In genomic region chr1:37865401-37866215, GRCm38 (mm10) we compare ENCODE assay signal across 8 mouse cellular contexts. TPM values are rescaled to one million over a fixed set of nuclear protein-coding genes. Genes with fewer than 3 reads are reported as not detected.
DNase-seq lines count a peak whose midpoint lies in the region; ATAC-seq and TF ChIP-seq lines count a peak whose summit lies in the region.

No protein-coding gene starts in this region.

- no peaks in the 10 kb centered on the region for H3K9me3 ChIP-seq in lung, embryonic 14.5 days (ENCODE audit: low read depth, low read length)
- no peaks in the 10 kb centered on the region for H3K9me3 ChIP-seq in embryonic facial prominence, embryonic 12.5 days
- H3K9me3 ChIP-seq in hindbrain, postnatal 0 days (ENCODE audit: low read length) = no peaks in the 10 kb centered on the region
- no peaks in the 10 kb centered on the region for H3K9me3 ChIP-seq in neural tube, embryonic 13.5 days

- H3K4me1 ChIP-seq in lung, embryonic 14.5 days (ENCODE audit: insufficient read depth) = no peaks in the 10 kb centered on the region
- peaks cover 5% of the 10 kb centered on the region; the same call in 1 of the 2 replicates for H3K4me1 ChIP-seq in embryonic facial prominence, embryonic 12.5 days
- H3K4me1 ChIP-seq in hindbrain, postnatal 0 days (ENCODE audit: insufficient read depth, low read length) = peaks cover 4% of the 10 kb centered on the region; the same call in 1 of the 2 replicates
- peaks cover 15% of the 10 kb centered on the region for H3K4me1 ChIP-seq in neural tube, embryonic 13.5 days (replicated peaks)

- 11% methylated on average over 23 of the region's 23 CpGs for WGBS in lung, embryonic 14.5 days
- WGBS in embryonic facial prominence, embryonic 12.5 days = 12% methylated on average over 23 of the region's 23 CpGs
- 11% methylated on average over 23 of the region's 23 CpGs for WGBS in hindbrain, postnatal 0 days
- 10% methylated on average over 23 of the region's 23 CpGs for WGBS in neural tube, embryonic 13.5 days

- TF ChIP-seq CTCF in lung, embryonic 14.5 days (IDR thresholded peaks at IDR 0.05; ENCODE audit: low read depth) = no peak
- no peak for TF ChIP-seq CTCF in hindbrain, postnatal 0 days (IDR thresholded peaks at IDR 0.05; ENCODE audit: low read depth)

- H3K4me2 ChIP-seq in lung, embryonic 14.5 days = peak overlapping the region; percentile 81
- peak overlapping the region; percentile 69 for H3K4me2 ChIP-seq in embryonic facial prominence, embryonic 12.5 days (replicated peaks)
- H3K4me2 ChIP-seq in hindbrain, postnatal 0 days (ENCODE audit: low read depth, low read length) = peak overlapping the region; percentile 79
- H3K4me2 ChIP-seq in neural tube, embryonic 13.5 days = peak overlapping the region; percentile 57

- ATAC-seq in lung, embryonic 14.5 days (ENCODE audit: insufficient read depth) = no peak
- no peak for ATAC-seq in embryonic facial prominence, embryonic 12.5 days (ENCODE audit: insufficient number of reproducible peaks, insufficient read depth, low FRiP score, low TSS enrichment)
- no peak for ATAC-seq in hindbrain, postnatal 0 days
- no peak for ATAC-seq in neural tube, embryonic 13.5 days (ENCODE audit: low read depth)

- H3K27ac ChIP-seq in lung, embryonic 14.5 days (ENCODE audit: low read depth) = peak overlapping the region; percentile 86
- H3K27ac ChIP-seq in embryonic facial prominence, embryonic 12.5 days = peak overlapping the region; percentile 80
- H3K27ac ChIP-seq in hindbrain, postnatal 0 days = peak overlapping the region; percentile 90
- H3K27ac ChIP-seq in neural tube, embryonic 13.5 days (replicated peaks) = peak overlapping the region; percentile 92

- peak; percentile 49 for DNase-seq in lung, embryonic 14.5 days
- DNase-seq in lung, postnatal 36 days = no peak
- no peak for DNase-seq in hindbrain, postnatal 0 days (ENCODE audit: low spot score)
- no peak for DNase-seq in spleen, postnatal 10 days (ENCODE audit: low spot score in 2 of 2)
- no peak for DNase-seq in embryo, embryonic 9.5 days (ENCODE audit: extremely low spot score)
- DNase-seq in MN1 (ENCODE audit: low spot score) = no peak

- H3K27me3 ChIP-seq in lung, embryonic 14.5 days (ENCODE audit: insufficient read depth, low read length) = no peaks in the 10 kb centered on the region
- no peaks in the 10 kb centered on the region for H3K27me3 ChIP-seq in embryonic facial prominence, embryonic 12.5 days
- no peaks in the 10 kb centered on the region for H3K27me3 ChIP-seq in hindbrain, postnatal 0 days (ENCODE audit: insufficient read depth, low read length)
- peaks cover 14% of the 10 kb centered on the region for H3K27me3 ChIP-seq in neural tube, embryonic 13.5 days

- no peaks in the 10 kb centered on the region for H3K36me3 ChIP-seq in lung, embryonic 14.5 days (ENCODE audit: insufficient read depth)
- no peaks in the 10 kb centered on the region for H3K36me3 ChIP-seq in embryonic facial prominence, embryonic 12.5 days
- no peaks in the 10 kb centered on the region for H3K36me3 ChIP-seq in hindbrain, postnatal 0 days (ENCODE audit: insufficient read depth, low read length)
- no peaks in the 10 kb centered on the region for H3K36me3 ChIP-seq in neural tube, embryonic 13.5 days

- H3K9ac ChIP-seq in lung, embryonic 14.5 days = peak overlapping the region; percentile 64
- peak overlapping the region; percentile 69 for H3K9ac ChIP-seq in embryonic facial prominence, embryonic 12.5 days
- H3K9ac ChIP-seq in hindbrain, postnatal 0 days (replicated peaks; ENCODE audit: low read length) = peak overlapping the region; percentile 75
- H3K9ac ChIP-seq in neural tube, embryonic 13.5 days = peak overlapping the region; percentile 72

- H3K4me3 ChIP-seq in lung, embryonic 14.5 days (ENCODE audit: low read depth, low read length) = peak overlapping the region; percentile 57
- H3K4me3 ChIP-seq in embryonic facial prominence, embryonic 12.5 days = peak overlapping the region; percentile 64
- H3K4me3 ChIP-seq in hindbrain, postnatal 0 days (ENCODE audit: low read length) = peak overlapping the region; percentile 71
- H3K4me3 ChIP-seq in neural tube, embryonic 13.5 days = peak overlapping the region; percentile 68

RNA-seq across cellular contexts. Expression of gene Tsga10, which starts 0.6 kb away (rescaled TPM):
- polyA plus RNA-seq in lung, embryonic 14.5 days (2014; fragmentation: Nextera tagmentation; extraction: Ambion mirVana) = 7.7 TPM in 2 replicates
- polyA plus RNA-seq in embryonic facial prominence, embryonic 12.5 days (2016; fragmentation: Nextera tagmentation; extraction: Ambion mirVana) = 7.4 and 7.6 TPM in 2 replicates
- 6.6 and 7.0 TPM in 2 replicates for total RNA-seq in hindbrain, postnatal 0 days (2014; rRNA removed)
- 8.1 and 8.2 TPM in 2 replicates for polyA plus RNA-seq in hindbrain, postnatal 0 days (2015; fragmentation: Nextera tagmentation; extraction: Ambion mirVana)
- 19.1 and 20.6 TPM in 2 replicates for polyA plus RNA-seq in neural tube, embryonic 13.5 days (2015; fragmentation: Nextera tagmentation; extraction: Ambion mirVana)

RNA-seq across cellular contexts. Expression of gene Lipt1, which starts 5.9 kb away (rescaled TPM):
- 7.2 and 9.4 TPM in 2 replicates for polyA plus RNA-seq in lung, embryonic 14.5 days (2014; fragmentation: Nextera tagmentation; extraction: Ambion mirVana)
- polyA plus RNA-seq in embryonic facial prominence, embryonic 12.5 days (2016; fragmentation: Nextera tagmentation; extraction: Ambion mirVana) = 8.5 and 9.1 TPM in 2 replicates
- total RNA-seq in hindbrain, postnatal 0 days (2014; rRNA removed) = 9.4 and 14.2 TPM in 2 replicates
- 6.4 and 7.0 TPM in 2 replicates for polyA plus RNA-seq in hindbrain, postnatal 0 days (2015; fragmentation: Nextera tagmentation; extraction: Ambion mirVana)
- polyA plus RNA-seq in neural tube, embryonic 13.5 days (2015; fragmentation: Nextera tagmentation; extraction: Ambion mirVana) = 6.9 and 8.7 TPM in 2 replicates

RNA-seq across cellular contexts. Expression of gene Mitd1, which starts 24.6 kb away (rescaled TPM):
- 24.2 and 26.4 TPM in 2 replicates for polyA plus RNA-seq in lung, embryonic 14.5 days (2014; fragmentation: Nextera tagmentation; extraction: Ambion mirVana)
- 25.3 and 25.4 TPM in 2 replicates for polyA plus RNA-seq in embryonic facial prominence, embryonic 12.5 days (2016; fragmentation: Nextera tagmentation; extraction: Ambion mirVana)
- 4.1 and 8.3 TPM in 2 replicates for total RNA-seq in hindbrain, postnatal 0 days (2014; rRNA removed)
- polyA plus RNA-seq in hindbrain, postnatal 0 days (2015; fragmentation: Nextera tagmentation; extraction: Ambion mirVana) = 8.2 and 10.1 TPM in 2 replicates
- 16.0 and 17.1 TPM in 2 replicates for polyA plus RNA-seq in neural tube, embryonic 13.5 days (2015; fragmentation: Nextera tagmentation; extraction: Ambion mirVana)

RNA-seq across cellular contexts. Expression of gene Mrpl30, which starts 24.7 kb away (rescaled TPM):
- 247 and 261 TPM in 2 replicates for polyA plus RNA-seq in lung, embryonic 14.5 days (2014; fragmentation: Nextera tagmentation; extraction: Ambion mirVana)
- 232 and 245 TPM in 2 replicates for polyA plus RNA-seq in embryonic facial prominence, embryonic 12.5 days (2016; fragmentation: Nextera tagmentation; extraction: Ambion mirVana)
- 45.2 and 50.5 TPM in 2 replicates for total RNA-seq in hindbrain, postnatal 0 days (2014; rRNA removed)
- 291 and 298 TPM in 2 replicates for polyA plus RNA-seq in hindbrain, postnatal 0 days (2015; fragmentation: Nextera tagmentation; extraction: Ambion mirVana)
- polyA plus RNA-seq in neural tube, embryonic 13.5 days (2015; fragmentation: Nextera tagmentation; extraction: Ambion mirVana) = 260 and 271 TPM in 2 replicates

RNA-seq across cellular contexts. Expression of gene Lyg2, which starts 50.7 kb away (rescaled TPM):
- not detected in 2 replicates for polyA plus RNA-seq in lung, embryonic 14.5 days (2014; fragmentation: Nextera tagmentation; extraction: Ambion mirVana)
- polyA plus RNA-seq in embryonic facial prominence, embryonic 12.5 days (2016; fragmentation: Nextera tagmentation; extraction: Ambion mirVana) = not detected in 2 replicates
- not detected in 2 replicates for total RNA-seq in hindbrain, postnatal 0 days (2014; rRNA removed)
- polyA plus RNA-seq in hindbrain, postnatal 0 days (2015; fragmentation: Nextera tagmentation; extraction: Ambion mirVana) = not detected in 2 replicates
- polyA plus RNA-seq in neural tube, embryonic 13.5 days (2015; fragmentation: Nextera tagmentation; extraction: Ambion mirVana) = not detected in 2 replicates
